Mouse (Mus musculus): ENCODE data around the gene Alg11.

- TF ChIP-seq CTCF (IDR thresholded peaks at IDR 0.05; ENCODE audit: borderline replicate concordance, insufficient read depth, low read depth, low read length) (no peak), POLR2A (IDR thresholded peaks at IDR 0.05; ENCODE audit: borderline replicate concordance, insufficient read depth, low read length) (no peak)
These were observed 35.3 kb upstream of the Alg11 start for GRCm38 (mm10) chr8:22025241-22025640.

Data from cerebellum, adult 2 months (tissue).